Mouse (Mus musculus): Measurements from ENCODE around the gene Adam10.
A peak's percentile ranks its signal among the peaks of the same experiment; 100 is the strongest.

Adam10 gene

DNA sequence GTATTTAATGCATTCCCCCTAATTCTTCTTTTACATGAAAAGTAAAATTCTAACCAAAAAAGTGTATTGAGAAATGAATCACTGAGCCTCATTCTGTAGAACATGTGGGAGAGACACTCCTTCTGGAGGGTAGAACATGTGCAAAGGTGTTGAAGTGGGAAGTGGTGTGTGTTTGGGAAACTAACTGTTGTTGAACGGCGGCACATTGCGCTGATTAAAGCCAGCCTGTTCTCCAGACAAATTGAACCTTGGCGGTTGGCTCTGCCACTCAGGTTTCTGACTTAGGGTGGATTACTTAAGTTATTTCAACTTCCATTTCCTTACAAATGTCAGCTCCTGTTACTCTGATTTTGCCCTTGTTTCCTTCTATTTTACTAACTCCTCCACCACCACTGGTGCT lies 5.1 kb upstream of the Adam10 start:
- no peak for DNase-seq (ENCODE audit: low spot score)

DNA sequence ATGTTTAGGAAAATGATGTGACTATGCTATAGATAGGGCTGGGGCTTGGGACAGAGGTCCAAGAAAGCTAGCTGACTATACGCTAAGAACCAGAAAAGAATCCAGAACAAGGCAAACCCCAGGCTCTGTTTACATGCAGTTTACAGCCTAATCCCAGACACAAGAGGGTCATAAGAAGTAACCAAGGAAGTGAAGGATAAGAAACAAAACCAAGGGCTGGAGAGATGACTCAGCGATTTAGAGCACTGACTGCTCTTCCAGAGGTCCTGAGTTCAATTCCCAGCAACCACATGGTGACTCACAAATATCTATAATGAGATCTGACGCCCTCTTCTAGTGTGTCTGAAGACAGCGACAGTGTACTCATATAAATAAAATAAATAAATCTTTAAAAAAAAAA lies 3.7 kb upstream of the Adam10 start:
- DNase-seq (ENCODE audit: low spot score), result no peak

DNA sequence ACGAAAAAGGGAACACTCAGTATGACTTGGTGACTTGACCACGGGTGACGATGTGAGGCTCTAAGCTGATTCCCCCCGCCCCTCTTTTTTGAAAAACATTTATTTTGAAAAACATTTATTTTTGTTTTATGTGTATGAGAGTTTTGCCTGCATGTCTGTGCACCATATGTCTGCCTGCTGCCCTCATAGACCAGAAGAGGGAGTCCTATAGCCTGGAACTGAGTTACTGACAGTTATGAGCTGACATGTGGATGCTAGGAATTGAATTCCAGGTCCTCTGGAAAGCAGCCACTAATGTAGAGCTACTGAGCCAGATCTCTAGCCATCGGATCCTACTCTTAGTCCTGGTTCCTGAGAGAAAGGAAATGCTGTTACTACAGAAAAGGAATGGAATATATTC lies 2.8 kb upstream of the Adam10 start:
- DNase-seq (ENCODE audit: low spot score), result no peak

DNA sequence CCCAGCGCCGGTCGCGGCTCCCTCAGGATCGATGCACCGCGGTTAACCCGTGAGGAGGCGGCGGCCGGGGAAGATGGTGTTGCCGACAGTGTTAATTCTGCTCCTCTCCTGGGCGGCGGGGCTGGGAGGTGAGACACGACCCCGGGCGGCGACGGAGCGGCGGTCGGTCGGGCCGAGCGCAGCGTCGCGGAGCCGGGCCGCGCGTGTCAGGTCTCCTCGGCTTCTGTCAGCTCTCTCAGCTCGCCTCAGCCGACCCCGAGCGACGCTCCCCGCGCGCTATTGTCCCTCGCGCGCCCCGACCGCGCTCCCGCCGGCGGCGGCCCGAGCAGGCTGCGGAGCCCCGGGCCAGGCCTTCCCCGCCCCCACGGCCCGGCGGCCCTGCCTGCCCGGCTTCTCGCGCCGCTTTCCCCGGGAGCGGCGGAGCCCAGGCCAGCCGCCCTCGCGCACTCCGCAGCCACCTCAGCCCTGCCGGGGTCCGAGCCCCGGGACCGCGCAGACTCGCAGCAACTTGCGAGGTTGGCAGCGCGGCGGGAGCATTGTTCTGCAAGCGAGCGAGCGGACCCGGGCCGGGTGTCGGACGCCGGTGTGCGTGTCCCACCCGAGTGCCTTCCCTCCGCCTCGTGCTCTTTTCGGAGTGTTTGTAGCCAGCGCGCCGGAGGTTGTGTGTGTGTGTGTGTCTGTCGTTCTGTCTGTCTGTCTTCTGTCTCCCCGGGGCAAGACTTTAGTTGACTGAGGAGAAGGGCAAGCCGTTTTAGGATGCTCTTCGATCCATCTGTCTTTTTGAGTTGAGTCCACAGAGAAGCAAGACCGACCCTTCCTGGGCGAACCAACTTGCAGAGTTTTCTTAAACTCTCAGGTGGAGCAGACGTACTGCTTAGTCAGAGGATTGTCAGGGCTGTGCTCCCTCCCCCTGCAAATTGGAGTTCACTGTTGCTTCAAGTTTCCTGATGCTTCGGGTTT lies 615 bp downstream of the Adam10 start:
- DNase-seq (ENCODE audit: low spot score), result peak; percentile 32

DNA sequence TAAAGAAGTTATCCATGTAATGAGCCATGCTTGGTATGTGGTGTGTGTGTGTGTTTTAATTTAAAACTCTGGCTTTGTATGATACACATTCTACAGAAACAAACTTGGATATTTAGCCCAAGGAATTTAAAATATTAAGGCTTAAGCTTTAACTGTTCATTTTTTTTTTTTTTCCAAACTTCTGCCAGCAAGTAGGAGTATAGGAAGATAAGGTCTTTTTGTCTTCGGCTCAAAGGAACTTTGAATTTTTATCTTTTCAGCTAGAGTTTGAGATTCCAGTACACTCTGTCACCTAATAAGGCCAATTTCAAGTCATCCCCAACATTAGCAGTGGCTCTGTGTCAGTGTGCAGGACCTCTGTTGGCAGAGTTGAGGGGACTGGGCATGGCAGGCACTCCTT lies 3.4 kb downstream of the Adam10 start:
- no peak for DNase-seq (ENCODE audit: low spot score)

DNA sequence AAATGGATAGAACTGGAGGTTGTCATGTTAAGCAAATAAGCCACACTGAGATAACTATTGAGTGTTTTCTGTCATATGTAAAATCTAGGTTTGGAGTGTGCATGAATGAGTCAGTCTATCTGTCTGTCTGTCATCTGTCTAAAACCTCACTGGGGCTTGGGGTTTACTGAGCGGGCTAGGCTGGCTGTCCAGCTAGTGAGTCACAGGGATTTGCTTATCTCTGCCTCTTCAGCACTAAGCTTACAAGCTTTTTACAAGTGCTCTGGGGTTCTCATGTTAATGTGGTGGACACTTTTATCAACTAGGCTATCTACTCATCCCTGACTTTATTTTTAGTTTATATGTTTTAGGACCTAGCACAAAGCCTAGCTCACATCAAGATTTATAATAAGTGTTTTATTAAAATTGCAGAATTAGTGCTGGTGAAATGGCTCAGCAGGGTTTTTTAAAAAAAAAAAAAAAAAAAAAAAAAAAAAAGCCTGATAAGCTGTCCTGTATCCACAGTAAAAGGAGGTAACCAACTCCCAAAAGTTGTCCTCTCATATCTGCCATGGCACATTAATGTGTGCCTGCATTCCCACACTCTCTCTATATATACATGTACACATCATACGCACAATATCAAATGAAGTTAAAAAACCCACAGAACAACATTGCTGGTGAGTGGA lies 9.6 kb downstream of the Adam10 start:
- no peak for DNase-seq (ENCODE audit: low spot score)

DNA sequence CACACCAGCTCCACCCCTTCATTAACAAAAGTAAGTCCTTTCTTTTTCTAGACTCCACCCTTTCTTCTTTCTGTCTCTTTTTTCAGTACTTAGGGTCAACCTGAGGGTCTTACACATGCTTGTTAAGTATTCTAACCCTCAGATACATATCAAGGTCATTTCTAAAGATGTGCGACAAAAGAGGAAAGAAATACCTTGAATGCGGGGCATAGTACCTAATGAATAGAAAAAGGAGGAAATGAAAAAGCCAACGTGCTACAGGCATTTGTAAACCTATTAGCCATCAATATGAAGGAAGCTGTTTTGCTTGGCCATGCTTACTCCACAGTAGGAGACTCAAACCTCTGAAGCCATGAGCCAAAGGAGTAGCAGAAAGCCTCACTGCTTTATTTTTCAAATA lies 11.1 kb downstream of the Adam10 start:
- DNase-seq (ENCODE audit: low spot score), result no peak

DNA sequence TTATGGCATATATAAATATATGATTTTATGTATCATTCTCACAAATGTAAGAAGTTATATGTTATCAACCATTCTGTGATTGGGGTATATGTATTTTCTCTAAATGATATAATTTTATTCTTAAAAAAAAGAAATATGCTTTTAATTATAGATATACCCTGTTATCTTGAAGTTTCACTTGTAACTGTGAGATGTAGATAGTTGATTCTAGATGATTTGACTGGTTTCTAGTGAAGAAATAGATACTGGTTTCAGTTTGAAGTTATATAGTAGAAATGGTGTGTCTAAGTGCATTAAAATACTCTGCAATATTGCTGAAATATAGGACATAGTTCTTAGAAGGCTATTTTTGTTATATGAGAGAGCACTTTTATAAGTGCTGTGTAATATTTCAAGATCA lies 11.8 kb downstream of the Adam10 start:
- no peak for DNase-seq (ENCODE audit: low spot score)

DNA sequence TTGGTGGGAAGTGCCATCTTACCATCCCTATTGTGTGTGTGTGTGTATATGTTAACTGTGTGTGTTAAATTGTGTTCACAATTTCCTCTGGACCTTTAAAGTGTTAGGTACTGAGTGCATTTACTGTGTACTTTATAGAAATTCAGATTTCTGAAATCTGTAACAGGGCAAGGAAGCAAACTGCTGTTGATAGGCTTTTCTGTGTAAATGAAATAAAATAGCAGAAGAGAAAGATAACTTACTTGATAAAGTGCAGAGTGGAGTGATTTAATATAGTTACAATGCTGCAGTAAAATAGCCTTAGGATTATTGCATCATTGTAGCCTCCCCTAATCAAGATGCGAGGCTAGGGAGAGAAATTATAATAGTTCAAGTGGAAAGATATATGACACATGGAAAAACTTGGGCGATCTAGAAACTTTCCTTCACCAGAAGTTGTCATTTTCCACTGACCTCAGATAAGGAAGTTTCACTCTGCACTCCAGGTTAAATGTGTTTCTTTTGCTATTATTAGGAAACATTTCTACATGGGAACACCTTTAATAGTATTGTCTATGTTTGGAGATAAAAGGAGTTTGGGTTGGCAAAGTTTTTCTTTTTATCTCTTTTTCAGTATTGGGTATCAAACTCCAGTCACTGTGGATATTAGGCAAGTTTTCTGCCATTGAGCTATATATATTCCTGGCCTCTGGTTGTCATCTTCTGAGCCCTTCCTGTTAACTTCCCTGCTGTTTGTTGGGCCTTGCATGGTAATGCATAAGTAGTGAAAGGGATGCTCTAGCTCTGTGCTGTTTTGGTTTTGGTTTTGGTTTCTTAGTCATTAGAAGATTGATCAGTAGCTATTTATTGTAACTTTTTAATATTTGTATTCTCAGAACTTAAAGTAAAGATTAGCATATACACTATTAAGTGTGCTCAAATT lies 13.2 kb downstream of the Adam10 start:
- no peak for DNase-seq (ENCODE audit: low spot score)

DNA sequence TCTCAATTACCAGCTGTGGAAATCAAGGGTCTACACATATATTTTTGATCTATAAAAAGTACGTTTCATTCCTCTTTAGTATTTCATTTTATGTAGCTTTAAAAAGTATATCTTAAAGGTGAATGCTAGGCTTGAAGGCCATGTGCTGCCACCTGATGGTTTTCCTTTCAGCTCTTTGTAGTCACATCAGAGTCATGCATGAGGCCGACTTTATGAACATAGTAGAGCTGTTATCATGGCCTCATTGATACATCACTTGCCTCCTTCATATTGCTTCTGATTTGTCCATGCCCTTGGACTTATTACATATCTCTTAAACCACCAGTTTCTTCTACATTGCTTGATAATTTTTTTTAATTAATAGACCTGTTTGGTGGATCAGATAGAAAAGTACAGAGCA lies 16.9 kb downstream of the Adam10 start:
- no peak for DNase-seq (ENCODE audit: low spot score)

DNA sequence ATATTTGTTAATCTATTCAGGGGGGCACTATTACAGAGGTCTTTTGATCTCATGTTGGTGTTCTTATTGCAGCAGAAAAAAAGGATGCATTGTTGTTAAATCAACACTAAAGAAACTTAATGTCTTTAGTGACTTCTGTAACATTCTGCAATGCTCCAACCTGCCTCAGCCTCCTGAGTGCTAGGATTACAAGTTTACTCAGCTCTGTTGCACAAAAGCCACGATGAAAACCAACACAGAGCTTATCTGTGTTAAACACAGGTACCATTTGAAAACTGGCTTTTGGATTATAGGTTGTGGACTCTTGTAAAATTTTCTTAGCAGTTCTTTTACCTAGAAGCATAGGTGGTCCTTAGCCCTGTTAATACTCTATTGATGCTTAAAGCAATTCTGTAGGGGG lies 19.3 kb downstream of the Adam10 start:
- DNase-seq (ENCODE audit: low spot score), result no peak

DNA sequence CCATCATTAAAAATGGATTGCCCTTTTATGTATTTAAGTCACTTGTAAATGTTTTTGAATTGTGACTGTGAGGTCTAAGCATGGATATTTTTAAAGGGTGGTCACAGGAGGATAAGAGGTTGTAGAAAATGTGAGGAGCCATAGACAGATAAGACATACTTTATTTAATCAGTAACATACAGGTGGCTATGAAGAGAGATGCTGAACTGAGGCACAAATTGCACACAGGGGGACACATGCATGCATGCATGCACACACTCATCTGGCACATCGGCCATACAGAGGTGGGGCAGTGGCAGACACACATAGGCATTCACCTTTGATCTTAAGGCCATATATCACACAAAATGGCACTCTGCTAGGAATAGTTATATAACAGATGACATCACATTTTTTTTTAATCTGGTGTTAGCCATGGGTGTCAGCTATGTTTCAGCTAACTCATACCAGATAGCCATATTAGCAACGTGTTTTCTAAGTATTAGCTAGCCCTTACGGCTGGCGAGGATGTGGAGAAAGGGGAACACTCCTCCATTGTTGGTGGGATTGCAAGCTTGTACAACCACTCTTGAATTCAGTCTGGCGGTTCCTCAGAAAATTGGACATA lies 24.9 kb downstream of the Adam10 start:
- no peak for DNase-seq (ENCODE audit: low spot score)

DNA sequence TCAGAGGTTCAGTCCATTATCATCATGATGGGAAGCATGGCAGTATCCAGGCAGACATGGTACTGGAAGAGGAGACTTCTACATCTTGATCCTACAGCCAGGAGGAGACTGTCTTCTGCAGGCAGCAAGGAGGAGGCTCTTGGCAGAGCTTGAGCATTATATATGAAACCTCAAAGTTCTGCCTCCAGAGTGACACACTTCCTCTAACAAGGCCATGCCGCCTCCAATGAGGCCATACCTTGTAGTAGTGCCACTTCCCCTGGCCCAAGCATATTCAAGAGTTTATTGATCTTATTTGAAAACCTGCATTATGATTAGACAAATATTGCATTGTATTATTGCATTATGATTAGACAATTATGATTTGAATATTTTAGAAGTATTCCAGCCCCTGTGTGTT lies 27.6 kb downstream of the Adam10 start:
- no peak for DNase-seq (ENCODE audit: low spot score)

DNA sequence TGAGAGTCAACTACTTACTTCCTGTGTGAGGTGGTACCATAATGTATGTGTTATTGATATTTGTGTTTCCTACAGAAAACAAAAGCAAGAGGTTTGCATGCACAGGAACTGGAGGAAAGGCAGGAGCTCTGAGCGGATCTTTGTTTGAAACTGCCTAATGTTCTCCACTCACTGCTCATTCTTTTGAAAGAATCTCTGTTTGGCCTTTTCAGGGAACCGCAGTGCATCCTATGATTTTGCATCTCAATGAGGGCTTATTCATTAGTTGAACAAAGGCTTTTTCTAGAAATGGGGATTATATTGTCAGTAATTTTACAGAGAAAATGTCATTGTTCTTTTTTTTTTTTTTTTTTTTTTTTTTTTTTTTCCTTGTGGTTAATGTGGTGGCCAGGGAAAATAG lies 50.7 kb downstream of the Adam10 start:
- no peak for DNase-seq (ENCODE audit: low spot score)

DNA sequence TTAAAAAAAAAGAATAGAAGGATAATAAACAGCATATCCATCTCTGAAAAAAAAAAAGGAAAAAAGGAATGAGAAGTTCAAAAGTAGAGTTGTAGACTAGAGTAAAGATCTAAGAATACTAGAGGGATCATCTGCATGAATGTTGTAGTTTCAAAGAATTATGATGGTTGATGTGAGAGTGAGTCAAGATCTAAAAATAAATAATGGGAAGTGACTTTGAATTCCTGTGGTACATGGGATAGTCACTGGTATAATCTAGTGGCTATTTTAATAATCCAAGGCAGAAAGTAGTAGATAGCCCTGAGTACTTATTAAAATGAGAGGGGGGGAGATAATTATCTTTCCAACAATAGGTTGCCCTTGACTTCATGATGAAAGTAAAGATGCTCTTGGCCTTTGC lies 52.3 kb downstream of the Adam10 start:
- no peak for DNase-seq (ENCODE audit: low spot score)

DNA sequence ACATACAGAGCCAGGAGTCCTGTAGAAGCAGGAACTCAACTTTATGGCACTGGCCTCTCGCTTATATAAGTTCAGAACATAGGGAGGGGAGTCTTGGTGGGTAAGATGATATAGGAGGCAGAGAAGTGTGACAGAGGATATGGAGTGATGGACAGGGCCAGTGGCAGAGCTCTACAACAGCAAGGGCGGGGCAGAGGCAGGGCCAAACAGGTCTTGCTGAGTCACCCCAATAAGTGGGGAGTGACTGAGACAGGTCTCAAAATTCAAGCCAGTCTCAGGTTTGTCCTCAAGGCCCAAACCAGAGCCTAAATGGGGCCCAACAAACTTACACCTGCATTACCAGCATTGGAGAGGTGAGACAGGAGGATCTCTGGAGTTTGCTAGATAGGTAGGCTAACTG lies 54.4 kb downstream of the Adam10 start:
- peak; percentile 18 for DNase-seq (ENCODE audit: low spot score)

DNA sequence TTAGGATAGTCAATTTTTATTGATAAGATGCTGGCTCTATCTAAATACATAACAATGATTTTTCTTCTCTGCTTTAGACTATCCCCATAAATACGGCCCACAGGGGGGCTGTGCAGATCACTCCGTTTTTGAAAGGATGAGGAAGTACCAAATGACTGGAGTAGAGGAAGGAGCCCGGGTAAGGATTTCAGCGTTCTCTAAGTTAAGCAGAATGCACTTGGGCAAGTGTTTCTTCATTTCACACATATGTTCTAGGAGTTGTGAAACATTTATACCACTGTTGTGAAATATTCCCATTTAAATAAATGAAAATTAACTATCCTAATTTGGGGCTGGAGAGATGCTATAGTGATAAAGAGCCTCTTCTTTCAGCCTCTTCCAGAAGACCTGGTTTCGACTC lies 61.2 kb downstream of the Adam10 start:
- no peak for DNase-seq (ENCODE audit: low spot score)

DNA sequence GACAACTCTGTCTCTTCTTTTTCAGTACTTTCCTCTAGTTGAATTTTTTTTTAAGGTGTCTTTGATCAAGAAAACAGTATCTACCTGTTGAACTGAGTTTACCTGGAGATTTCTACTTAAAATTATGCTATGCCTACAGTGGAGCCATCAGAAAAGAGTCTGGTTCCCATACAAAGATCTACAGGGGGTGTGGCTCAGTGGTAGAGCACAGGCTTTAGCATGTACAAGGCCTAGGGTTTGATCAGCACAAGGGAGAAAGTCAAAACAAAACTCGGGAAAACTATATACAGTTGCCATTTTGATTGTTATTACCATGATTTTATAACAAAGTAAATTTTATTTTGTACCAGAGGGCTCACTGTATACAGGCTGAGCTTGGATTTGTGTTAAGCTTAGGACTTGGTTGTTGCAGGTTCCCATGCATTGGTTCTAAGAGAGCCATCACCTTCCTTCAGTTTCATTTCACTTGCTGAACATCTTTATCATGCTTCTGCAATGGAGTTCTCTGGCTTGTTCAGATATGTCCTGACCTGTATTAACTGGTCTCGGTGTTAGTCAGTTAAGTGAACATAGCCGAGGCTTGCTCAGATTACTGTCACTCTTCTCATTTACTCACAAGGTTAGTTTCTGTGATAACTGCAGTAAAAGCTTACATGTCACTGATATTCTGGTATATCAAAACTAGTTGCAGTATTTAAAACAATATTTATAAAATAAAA lies 72.9 kb downstream of the Adam10 start:
- DNase-seq (ENCODE audit: low spot score), result no peak

DNA sequence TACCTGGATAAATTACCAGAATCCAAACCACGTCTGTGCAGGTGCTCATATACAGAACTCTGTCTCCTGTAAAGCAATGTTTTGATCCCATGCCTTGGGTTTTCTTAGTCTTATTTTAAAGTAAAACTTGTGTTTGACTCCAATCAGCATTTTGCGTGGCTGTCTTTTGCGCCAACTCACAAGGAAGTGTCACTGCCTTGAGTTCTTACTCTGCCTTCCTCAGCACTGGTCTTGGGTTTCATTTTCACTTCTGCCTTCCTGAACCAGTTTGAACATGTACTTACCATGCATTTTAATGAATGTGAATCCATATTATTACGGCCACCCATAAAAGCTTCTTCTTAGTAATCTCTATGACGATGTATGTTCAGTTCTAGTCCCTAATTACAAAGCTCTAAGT lies 82.2 kb downstream of the Adam10 start:
- no peak for DNase-seq (ENCODE audit: low spot score)

DNA sequence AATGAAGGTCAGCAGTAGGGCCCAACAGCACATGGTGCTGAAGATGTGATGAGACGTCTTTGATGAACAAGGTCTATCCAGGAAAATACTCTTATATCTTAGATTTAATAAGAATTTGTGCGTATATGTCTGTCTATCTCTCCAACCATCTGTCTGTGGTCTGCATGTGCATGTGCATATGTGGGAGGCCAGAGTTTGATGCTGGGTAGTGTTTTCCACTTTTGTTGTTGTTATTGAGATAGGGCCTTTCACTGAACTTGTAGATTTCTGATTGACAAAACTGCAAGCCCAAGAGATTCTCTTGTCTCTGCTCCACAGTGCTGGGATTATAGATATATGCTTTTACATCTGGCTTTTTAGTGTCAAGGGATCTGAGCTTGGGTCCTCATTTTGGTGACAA lies 96.7 kb downstream of the Adam10 start:
- no peak for DNase-seq (ENCODE audit: low spot score)

DNA sequence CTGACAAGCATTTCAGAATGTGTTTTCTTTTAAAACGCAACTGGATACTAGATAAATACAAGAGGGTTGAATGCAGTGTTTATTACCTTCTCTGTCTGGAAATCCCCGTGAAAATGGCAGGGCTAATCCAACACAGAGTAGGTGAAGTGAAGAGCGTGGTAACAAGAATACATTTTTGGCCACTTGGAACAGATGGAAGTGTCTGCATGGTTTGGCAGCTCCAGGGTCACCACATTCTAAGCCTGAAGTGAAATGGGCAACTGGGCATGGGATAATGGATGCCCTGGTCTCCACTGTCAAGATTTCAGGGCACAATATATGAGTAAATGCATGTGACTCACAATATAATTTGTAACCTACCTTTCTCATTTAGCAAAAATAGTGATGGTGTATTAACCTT lies 103.4 kb downstream of the Adam10 start:
- no peak for DNase-seq (ENCODE audit: low spot score)
